Mouse (Mus musculus) central nervous system, embryonic 14 days (tissue): Measurements from ENCODE around the gene Klra4. TPM values are rescaled to one million over a fixed set of nuclear protein-coding genes. Genes with fewer than 3 reads are reported as not detected.

Source experiments
- polyA plus RNA-seq: library from polyadenylated mRNA; depleted of rRNA; stranded (reverse); fragments of >200 nt; gene quantifications from 2 replicates; pipeline ENCODE4 v1.2.3, GENCODE M21; 2012; rRNA removed

The Klra4 gene
- polyA plus RNA-seq = not detected in 2 replicates

DNA sequence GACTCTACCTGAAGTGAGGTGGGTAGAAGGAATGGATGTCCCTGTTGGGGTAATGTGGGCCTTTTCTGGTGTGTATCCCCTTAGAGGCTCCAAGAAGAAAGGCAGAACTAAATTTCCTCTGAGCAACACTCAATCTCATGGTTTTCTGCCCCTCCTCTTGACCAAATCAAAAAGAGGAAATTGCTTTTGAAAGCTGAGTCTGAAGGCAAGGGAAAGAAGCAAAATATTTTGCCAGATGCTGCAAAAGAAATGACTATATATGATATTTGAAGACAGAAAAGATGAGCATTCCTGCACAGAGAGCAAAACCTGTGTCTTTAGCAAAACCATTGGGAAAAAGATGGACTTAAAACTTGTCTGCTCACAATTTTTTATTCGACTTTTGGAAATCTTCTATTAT is at the start of gene Klra4:
Gene Klra4 (minus strand): TSS at position 101 of the 400 bp plus-strand sequence.

GRCm38 (mm10) chr6:130026854-130027253 is 40.2 kb downstream of the Klra4 start, which contains the start of gene Klra6:
Gene Klra6, minus strand, starts transcription at chr6:130026954.

Other genes with a start within 250 kb of the Klra4 start
- not detected in 2 replicates for gene Gm17631, start 204.6 kb downstream of the Klra4 start, polyA plus RNA-seq
- gene Klra17, start 190.6 kb downstream of the Klra4 start, polyA plus RNA-seq = not detected in 2 replicates
- gene Klra5, start 149.6 kb downstream of the Klra4 start, polyA plus RNA-seq = not detected in 2 replicates
- gene Klra6, start 40.3 kb downstream of the Klra4 start, polyA plus RNA-seq = not detected in 2 replicates
- gene Klra8, start 62.6 kb upstream of the Klra4 start, polyA plus RNA-seq = not detected in 2 replicates
- gene Klra9, start 125.8 kb upstream of the Klra4 start, polyA plus RNA-seq = not detected in 2 replicates
- gene Klra7, start 166.1 kb upstream of the Klra4 start, polyA plus RNA-seq = not detected in 2 replicates
- not detected in 2 replicates for gene Klra10, start 214.7 kb upstream of the Klra4 start, polyA plus RNA-seq